Mouse (Mus musculus): ENCODE measurements at regions not wholly inside any gene's neighbourhood (a gene's known extent, or its start where the extent isn't known, plus 50 kb on each side); places are given as distances from the start of the nearest gene placed in this dataset.

GRCm38 (mm10) chr1:132820136-132820535 is 59.9 kb upstream of the Lrrn2 start:
- DNase-seq (ENCODE audit: low spot score in 2 of 2), result no peak

DNA sequence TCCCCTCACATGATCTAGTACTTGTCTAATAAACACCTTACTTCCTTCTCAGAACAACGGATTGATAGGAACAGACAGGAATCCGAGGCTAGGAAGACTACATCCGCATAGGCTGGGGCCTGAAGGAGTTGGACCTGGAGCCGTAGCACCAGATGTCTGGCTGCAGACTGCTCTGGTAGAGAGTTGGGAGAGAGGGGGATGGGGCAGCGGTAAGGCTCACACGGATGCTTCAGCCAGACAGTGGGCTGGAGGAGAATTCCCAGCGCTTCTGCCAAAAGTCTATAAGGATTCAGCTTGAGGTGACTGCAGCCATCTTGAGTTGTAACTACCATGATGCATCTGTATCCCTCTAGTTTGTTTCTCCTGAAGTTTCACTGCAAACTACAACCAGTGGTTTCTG is 61.8 kb upstream of the Lrrn2 start:
- no peak for DNase-seq (ENCODE audit: low spot score in 2 of 2)

DNA sequence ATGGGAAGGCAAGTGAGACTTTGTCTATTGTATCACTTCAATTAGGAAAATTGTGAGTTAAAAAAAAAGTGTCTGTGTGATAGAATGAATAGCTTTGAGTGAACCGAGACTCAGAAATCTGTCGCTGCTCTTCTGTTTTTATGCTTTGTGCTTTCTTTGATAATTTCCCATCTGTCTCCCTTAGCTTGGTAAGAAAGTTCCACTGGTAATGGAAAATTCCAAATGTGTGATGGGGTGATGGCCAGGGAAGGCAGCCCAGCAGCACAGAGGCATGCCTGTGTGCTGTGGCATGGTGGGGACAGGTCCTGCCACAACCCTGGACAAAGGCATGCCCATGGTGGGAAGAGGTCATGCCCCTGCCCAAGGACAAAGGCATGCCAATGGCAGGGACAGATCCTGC is 62.7 kb upstream of the Lrrn2 start:
- DNase-seq (ENCODE audit: low spot score in 2 of 2), result no peak

GRCm38 (mm10) chr1:132805543-132805942 is 63.9 kb upstream of the Nfasc start:
- no peak for DNase-seq (ENCODE audit: low spot score in 2 of 2)

- peak in 1 of 2 experiments; percentile 40 for DNase-seq (ENCODE audit: low spot score in 2 of 2)
These were observed 62.2 kb upstream of the Nfasc start for GRCm38 (mm10) chr1:132803842-132804241.

DNA sequence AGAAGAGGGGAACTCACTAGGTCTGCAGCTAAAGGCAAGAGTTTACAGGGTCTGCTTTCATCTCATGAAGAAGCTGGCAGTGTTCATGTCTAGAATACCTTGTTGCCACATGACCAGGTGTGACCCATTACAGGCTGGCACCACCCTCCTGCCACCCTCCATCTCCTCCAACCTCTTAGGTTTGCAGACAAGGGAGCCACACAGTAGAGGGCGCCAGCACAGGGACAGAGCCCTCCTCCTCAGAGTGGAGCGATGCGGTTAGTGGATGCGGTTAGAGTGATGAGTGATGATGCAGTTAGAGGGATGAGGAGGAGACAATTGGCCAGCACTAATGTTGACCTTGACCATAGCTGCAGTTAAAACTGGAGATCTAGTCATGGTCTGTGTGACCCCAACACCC is 60.8 kb upstream of the Nfasc start:
- DNase-seq (ENCODE audit: low spot score in 2 of 2), result peak in 1 of 2 experiments; percentile 25

DNA sequence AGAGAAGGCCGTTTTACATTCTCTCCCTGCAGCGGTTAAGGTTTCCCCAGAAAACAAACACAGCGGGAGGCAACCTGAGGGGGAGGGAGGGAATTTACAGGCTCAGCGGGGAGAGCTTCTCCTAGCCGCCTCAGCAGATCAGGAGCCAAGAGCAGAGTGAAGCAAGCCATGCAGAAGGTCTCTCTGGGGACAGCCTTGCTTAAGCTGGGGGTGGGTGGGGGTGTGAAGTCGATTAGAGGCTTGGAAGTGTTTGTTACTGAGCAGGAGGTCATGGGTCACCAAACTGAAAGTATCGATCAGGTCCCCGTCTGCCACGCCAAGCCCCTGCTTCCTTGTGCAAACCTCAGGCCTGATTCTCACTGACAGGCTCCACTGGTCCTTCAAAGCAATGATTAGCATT is 58.7 kb upstream of the Nfasc start:
- no peak for DNase-seq (ENCODE audit: low spot score in 2 of 2)

DNA sequence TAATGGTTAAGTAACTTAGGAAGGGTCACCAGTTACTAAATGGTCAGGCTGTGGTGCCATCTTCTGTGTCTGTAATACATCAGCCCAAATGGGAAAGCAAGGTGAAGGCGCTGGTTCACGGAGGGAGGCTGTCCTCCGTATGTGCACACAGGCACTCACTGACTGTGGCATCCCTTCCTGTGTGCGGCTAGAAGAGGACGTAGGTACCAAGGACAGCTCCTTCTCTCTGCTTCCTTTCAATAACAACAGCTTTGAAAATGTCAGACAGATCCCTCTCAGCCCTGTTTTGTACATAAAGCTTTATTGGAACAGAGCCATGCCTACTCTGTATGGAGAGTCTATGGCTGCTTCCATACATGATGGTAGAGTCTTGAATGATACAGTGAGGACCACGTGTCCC is 57.7 kb upstream of the Nfasc start:
- DNase-seq (ENCODE audit: low spot score in 2 of 2), result no peak

DNA sequence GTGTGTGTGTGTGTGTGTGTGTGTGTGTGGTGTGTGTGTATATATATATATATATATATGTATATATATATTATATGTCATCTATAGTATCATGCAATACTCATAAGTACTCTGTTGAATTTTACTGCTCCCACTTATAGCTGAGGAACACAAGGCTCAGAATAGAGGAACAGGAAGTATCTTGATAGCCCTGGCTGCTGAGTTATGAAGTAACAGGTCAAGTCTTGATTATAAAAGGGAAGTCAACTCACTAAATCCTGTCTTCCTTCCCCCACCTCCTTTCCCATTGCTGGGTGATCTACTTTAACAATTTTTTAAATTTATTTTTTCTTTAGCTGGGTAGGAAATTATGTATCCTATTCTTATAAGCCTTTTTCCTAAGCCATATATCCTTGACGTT is 52.9 kb upstream of the Nfasc start:
- DNase-seq (ENCODE audit: low spot score in 2 of 2), result no peak
